Mouse (Mus musculus) heart, embryonic 10.5 days (tissue): ENCODE measurements around the gene Foxn1. TPM values are rescaled to one million over a fixed set of nuclear protein-coding genes. Genes with fewer than 3 reads are reported as not detected.

Source experiments
- DNase-seq: peaks from one replicate; pipeline ENCODE4 v3.0.0-alpha.2; 2017; ENCODE audit warnings: low spot score
- H3K27ac ChIP-seq: fragments of 300-500 bp; sonication (generic); 2 replicates; pipeline ENCODE4 v1.5.1; 2016; ENCODE audit warnings: mild to moderate bottlenecking
- H3K27me3 ChIP-seq: fragments of 300-500 bp; sonication (generic); 2 replicates; pipeline ENCODE4 v1.6.1; 2016; ENCODE audit warnings: mild to moderate bottlenecking; ENCODE audit not compliant: poor library complexity, insufficient read depth, severe bottlenecking
- H3K36me3 ChIP-seq: fragments of 300-500 bp; sonication (generic); 2 replicates; pipeline ENCODE4 v1.6.1; 2016; ENCODE audit warnings: mild to moderate bottlenecking, moderate library complexity
- H3K4me1 ChIP-seq: fragments of 300-500 bp; sonication (generic); 2 replicates; pipeline ENCODE4 v1.6.1; 2016; ENCODE audit warnings: mild to moderate bottlenecking
- H3K4me3 ChIP-seq: fragments of 300-500 bp; sonication (generic); 2 replicates; pipeline ENCODE4 v1.5.1; 2016; ENCODE audit warnings: mild to moderate bottlenecking, moderate library complexity
- H3K9me3 ChIP-seq: fragments of 300-500 bp; sonication (generic); 2 replicates; pipeline ENCODE4 v1.6.1; 2016; ENCODE audit warnings: mild to moderate bottlenecking, moderate library complexity
- WGBS: fragments of 180-500 bp; shearing (Covaris S2); methylation state at CpG from one replicate; pipeline ENCODE4 v1.1.7; 2016; 5-methylcytosine and 5-hydroxymethylcytosine counted together
- polyA plus RNA-seq: library from polyadenylated mRNA; unstranded; fragments of >200 nt; fragmentation: Nextera tagmentation; extraction: Ambion mirVana; gene quantifications from 2 replicates; pipeline ENCODE4 v1.2.1, GENCODE M21; 2016

Foxn1 gene
- polyA plus RNA-seq, 1 experiment from 2014 or later: 0.13 TPM

DNA sequence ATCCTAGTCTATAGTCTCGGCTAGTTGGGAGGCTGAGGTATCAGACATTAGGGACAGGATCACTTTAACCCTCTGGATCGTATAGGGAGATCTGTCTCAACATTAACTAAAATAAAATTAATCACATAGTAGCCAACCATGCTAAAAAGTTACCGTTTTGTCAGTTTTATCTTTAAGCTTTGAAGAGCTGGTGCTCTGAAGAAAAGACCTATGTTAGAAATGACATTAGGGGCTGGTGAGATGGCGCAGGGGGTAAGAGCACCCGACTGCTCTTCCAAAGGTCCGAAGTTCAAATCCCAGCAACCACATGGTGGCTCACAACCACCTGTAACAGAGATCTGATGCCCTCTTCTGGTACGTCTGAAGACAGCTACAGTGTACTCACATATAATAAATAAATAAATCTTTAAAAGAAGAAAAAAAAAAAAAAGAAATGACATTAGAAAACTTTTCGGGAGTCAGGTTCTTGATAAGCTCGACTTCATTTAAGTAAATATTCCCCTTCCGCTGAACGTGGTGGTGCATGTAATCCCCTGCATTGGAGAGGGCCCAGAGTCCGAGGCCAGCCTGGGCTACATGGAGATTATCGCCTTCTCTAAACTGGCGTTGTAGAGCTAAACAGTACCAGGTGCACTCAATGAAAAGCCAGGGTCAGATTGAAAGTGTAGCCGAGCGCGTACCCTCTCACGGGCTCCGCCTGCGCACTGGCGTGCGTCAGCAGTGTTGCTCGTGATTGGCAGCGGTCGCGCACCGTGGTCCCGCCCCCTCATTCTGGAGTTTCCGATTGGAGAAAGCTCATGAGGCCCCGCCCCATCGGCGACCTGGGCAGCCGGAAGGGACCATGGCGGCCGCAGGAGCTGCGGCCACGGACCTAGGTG lies 58.5 kb downstream of the Foxn1 start, which contains the start of gene Pigs:
Gene Pigs (plus strand): TSS at position 782 of the 878 bp plus-strand sequence.
- WGBS: 11% methylated on average over 37 of the region's 37 CpGs
- H3K27me3 ChIP-seq: no peaks in the 10 kb centered on the region
- H3K27ac ChIP-seq: peak within 1 kb of the TSS; percentile 85
- no peaks in the 10 kb centered on the region for H3K9me3 ChIP-seq
- H3K4me1 ChIP-seq: peaks cover 22% of the 10 kb centered on the region
- peak; percentile 98 for DNase-seq
- peaks cover 29% of the 10 kb centered on the region for H3K36me3 ChIP-seq
- H3K4me3 ChIP-seq: peak within 1 kb of the TSS; percentile 91

DNA sequence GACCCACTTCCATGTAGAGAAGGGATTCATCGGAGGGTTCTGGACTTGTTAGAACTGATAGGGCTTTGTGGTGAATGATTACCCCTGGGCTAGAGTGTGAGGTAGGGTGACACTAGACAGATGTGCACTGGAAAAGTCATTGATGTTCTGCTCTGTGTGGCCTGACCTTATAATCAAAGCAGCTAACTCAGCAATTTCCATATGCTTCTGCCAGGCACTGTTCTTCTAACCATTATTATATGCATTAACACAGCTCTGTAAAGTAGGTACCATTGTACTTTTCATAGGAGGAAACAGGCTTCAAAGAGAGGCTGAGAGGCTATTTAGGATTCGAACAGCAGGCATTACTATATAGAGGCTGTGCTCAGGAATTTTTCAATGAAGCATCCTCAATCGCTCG lies 59.1 kb downstream of the Foxn1 start:
- Histone ChIP-seq H3K27ac (no peak overlapping the region), H3K27me3 (no peaks in the 10 kb centered on the region), H3K36me3 (peaks cover 29% of the 10 kb centered on the region), H3K4me3 (no peak overlapping the region), H3K4me1 (peaks cover 29% of the 10 kb centered on the region), H3K9me3 (no peaks in the 10 kb centered on the region)
- DNase-seq: no peak
- 90% methylated on average over 4 of the region's 4 CpGs for WGBS

DNA sequence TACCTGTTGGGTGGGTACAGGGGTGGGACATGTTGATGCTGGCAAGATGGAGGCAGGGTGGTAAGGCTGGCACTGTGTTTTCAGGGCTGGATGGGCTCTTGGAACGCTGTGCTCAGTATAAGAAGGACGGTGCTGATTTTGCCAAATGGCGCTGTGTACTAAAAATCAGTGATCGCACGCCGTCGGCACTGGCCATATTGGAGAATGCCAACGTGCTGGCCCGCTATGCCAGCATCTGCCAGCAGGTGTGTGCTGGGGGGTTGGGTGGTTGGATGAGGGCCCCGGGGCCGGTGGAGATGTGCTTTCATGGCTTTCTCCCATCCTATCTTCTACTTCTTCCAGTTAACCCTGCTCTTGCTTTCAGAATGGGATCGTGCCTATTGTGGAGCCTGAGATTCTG lies 61.4 kb downstream of the Foxn1 start:
- DNase-seq: no peak
- H3K4me1 ChIP-seq: peaks cover 32% of the 10 kb centered on the region
- no peaks in the 10 kb centered on the region for H3K27me3 ChIP-seq
- H3K36me3 ChIP-seq: peaks cover 48% of the 10 kb centered on the region
- WGBS: 91% methylated on average over 12 of the region's 12 CpGs
- no peaks in the 10 kb centered on the region for H3K9me3 ChIP-seq
- no peak overlapping the region for H3K4me3 ChIP-seq
- H3K27ac ChIP-seq: no peak overlapping the region

DNA sequence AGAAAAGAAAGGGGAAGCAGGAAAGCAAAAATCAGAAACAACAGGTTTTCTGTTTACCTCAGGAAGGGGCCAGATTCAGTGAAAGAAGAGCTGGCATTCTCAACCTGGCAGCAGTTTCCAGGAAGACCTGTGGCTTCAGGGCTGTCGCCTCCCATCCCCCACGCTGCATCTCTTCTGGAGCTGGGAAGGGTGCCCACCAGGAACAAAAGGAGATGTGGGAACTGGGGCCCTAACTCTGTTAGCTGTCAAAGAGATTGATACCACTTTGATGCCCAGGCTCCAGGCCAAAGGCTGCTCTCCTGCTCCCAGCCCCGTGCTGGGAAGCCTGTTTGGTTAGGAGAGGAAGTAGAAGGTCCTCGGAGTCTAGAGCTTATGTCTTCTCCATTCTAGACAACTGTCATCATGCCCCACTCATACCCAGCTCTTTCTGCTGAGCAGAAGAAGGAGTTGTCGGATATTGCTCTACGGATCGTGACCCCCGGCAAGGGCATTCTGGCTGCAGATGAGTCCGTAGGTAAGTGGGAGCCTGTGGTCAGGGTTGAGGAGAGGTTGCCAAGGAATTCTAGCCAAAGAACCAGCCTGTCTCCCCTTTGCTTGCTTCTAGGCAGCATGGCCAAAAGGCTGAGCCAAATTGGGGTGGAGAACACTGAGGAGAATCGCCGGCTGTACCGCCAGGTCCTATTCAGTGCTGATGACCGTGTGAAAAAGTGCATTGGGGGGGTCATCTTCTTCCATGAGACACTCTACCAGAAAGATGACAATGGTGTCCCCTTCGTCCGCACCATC lies 62.2 kb downstream of the Foxn1 start:
- 87% methylated on average over 15 of the region's 15 CpGs for WGBS
- no peaks in the 10 kb centered on the region for H3K9me3 ChIP-seq
- H3K4me1 ChIP-seq: peaks cover 30% of the 10 kb centered on the region
- no peak for DNase-seq
- peaks cover 55% of the 10 kb centered on the region for H3K36me3 ChIP-seq
- H3K4me3 ChIP-seq: no peak overlapping the region
- H3K27ac ChIP-seq: no peak overlapping the region
- H3K27me3 ChIP-seq: no peaks in the 10 kb centered on the region

DNA sequence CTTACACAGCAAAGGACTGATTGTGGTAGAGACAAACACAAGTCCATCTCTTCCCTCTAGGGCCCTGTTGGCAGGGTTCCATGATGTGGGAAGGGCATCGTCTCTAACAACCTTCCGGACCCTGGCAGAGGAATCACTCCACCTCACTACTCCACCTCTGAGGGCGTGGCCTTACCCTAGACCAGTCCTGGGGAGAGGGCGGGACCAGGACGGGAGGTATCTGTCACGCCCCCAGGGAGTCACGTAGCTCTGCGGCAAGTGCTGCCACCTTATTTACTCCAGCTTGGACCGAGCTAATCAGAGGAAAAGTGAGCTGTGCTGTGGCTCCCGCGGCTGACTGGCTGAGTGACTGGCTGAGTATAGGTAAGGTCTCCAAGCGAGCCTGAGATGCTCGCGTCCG lies 63.5 kb downstream of the Foxn1 start, which contains the start of gene Aldoc:
Gene Aldoc (plus strand): TSS at position 109 of the 400 bp plus-strand sequence.
- Histone ChIP-seq H3K9me3 (no peaks in the 10 kb centered on the region), H3K4me1 (peaks cover 23% of the 10 kb centered on the region), H3K27ac (peak within 1 kb of the TSS; percentile 71), H3K27me3 (no peaks in the 10 kb centered on the region), H3K4me3 (peak within 1 kb of the TSS; percentile 44), H3K36me3 (peaks cover 69% of the 10 kb centered on the region)
- 4% methylated on average over 15 of the region's 15 CpGs for whole genome bisulfite sequencing
- peak; percentile 96 for DNase-seq

DNA sequence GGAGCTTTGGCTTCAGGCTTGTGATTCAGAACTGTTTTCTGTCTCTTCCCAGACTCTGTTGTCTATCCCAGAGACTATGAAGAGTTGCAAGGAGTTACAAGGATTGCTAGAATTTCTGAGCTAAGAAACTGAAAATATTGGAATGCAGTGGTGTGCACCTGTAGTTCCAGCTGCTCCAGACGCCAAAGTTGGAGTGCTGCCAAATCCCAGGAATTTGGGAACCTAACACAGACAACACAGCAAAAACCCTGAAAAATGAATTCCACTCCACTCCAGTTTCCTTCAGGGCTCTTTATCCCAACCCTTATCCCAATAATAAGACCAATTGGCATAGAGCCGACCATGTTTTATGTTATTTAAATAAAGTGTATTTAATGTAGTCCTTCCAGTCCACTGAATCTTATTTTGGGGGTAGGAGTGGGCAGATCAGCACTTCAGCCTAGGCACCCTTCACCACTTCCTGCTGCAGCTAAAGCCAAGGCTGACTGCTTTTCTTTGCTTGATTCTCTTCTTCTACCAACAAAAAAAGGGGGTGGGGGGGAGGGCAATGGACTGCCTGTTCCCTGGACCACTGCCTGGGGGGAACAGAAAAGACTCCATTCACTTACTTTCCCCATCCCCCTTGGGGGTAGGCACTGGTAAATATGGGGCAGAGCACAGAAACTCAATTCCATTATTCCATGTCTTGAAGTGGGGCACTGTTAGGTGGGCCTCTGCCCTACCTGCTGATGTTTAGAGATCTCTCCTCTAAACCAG lies 64.1 kb downstream of the Foxn1 start:
- Histone ChIP-seq H3K4me1 (peaks cover 23% of the 10 kb centered on the region), H3K36me3 (peaks cover 75% of the 10 kb centered on the region), H3K27me3 (no peaks in the 10 kb centered on the region), H3K4me3 (peak overlapping the region; percentile 44), H3K27ac (peak overlapping the region; percentile 71), H3K9me3 (no peaks in the 10 kb centered on the region)
- 69% methylated on average over 2 of the region's 2 CpGs for WGBS
- DNase-seq: no peak

DNA sequence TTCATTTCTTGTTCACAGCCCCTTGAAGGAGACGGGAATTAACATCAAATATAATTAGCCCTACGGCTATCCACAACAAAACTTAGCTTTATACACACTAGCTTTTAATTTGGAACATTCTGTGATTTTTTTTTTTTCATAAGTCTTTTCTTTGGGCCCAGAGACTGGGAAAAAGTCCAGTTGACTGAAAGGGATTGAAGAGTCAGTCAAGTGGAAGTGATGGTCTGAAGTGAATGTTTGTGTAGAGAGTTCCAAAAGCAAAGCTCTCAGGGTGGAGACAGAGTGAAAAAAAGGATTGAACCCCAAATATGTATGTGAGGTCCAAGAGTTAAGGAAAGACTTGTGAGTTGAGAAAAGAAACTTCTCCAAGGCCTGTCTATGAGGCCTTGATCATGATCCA lies 67.9 kb downstream of the Foxn1 start:
- Histone ChIP-seq H3K36me3 (peaks cover 96% of the 10 kb centered on the region), H3K27me3 (no peaks in the 10 kb centered on the region), H3K27ac (no peak overlapping the region), H3K4me1 (peaks cover 15% of the 10 kb centered on the region), H3K4me3 (no peak overlapping the region), H3K9me3 (no peaks in the 10 kb centered on the region)
- 92% methylated on average over 2 of the region's 2 CpGs for WGBS
- DNase-seq: no peak

DNA sequence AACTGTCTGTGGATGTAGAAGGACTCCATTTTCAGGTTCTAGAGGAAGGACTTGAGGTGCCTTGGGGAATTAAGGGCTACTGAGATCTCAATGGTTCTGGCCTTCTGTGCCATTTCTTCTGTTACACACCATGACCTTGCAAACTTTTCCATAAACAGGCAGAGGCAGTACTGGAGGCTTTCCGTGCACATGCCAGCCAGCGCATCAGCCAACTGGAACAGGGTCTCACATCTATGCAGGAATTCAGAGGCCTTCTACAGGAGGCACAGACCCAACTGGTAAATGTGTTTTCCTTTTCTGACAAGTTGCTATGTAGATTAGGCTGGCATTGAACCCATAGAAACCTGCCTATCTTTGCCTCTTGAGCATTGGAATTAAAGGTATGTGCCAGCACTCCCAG lies 72.7 kb downstream of the Foxn1 start:
- Histone ChIP-seq H3K36me3 (peaks cover 92% of the 10 kb centered on the region), H3K27me3 (no peaks in the 10 kb centered on the region), H3K27ac (no peak overlapping the region), H3K4me1 (no peaks in the 10 kb centered on the region), H3K9me3 (no peaks in the 10 kb centered on the region), H3K4me3 (no peak overlapping the region)
- 92% methylated on average over 2 of the region's 2 CpGs for WGBS
- no peak for DNase-seq

DNA sequence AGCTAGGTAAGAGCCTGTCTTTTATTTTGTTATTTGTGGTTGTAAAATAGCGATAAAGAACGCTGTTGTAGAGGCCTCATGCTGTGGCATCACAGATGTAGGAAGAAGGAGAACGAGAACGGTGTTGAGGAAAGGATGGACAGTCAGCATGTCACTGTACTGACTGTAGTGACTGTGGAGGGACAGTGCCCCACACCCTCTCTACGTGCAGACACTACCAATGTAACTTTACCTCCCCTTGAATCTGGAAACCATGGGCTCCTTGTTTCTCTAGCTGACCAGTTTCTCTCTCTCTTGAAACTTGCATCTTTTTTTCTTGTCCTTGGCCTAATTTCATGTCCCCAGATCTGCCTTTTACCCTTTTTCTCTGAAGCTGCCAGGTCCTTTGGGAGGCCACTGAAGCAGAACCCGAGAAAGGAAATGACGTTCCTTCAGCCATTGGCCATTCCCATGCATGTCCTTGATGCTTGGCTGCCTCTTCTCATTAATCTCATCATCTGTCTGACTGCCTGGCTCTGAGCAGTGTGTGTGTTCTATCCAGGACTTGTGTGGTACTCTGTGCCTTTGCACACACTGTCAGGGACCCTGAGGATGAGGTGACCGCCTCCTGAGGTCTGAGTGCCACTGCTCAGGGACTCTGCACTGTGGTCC lies 75.4 kb downstream of the Foxn1 start:
- Histone ChIP-seq H3K9me3 (no peaks in the 10 kb centered on the region), H3K27me3 (no peaks in the 10 kb centered on the region), H3K36me3 (peaks cover 89% of the 10 kb centered on the region), H3K27ac (no peak overlapping the region), H3K4me1 (no peaks in the 10 kb centered on the region), H3K4me3 (no peak overlapping the region)
- DNase-seq: no peak
- 93% methylated on average over 8 of the region's 8 CpGs for WGBS

Other genes with a start within 250 kb of the Foxn1 start
- 57.9 and 88.7 TPM in 2 replicates for gene Traf4, start 221.0 kb downstream of the Foxn1 start, polyA plus RNA-seq
- 15.3 and 16.5 TPM in 2 replicates for gene Nek8, start 209.9 kb downstream of the Foxn1 start, polyA plus RNA-seq
- 16.9 and 18.7 TPM in 2 replicates for gene Tlcd1, start 209.8 kb downstream of the Foxn1 start, polyA plus RNA-seq
- gene Rpl23a, start 203.0 kb downstream of the Foxn1 start, polyA plus RNA-seq: 863 and 999 TPM in 2 replicates
- gene Rab34, start 198.1 kb downstream of the Foxn1 start, polyA plus RNA-seq: 63.2 and 88.1 TPM in 2 replicates
- 2.9 and 3.3 TPM in 2 replicates for gene Proca1, start 193.2 kb downstream of the Foxn1 start, polyA plus RNA-seq
- gene Sdf2, start 140.8 kb downstream of the Foxn1 start, polyA plus RNA-seq: 44.0 and 49.0 TPM in 2 replicates
- 28.3 and 29.1 TPM in 2 replicates for gene Supt6, start 140.6 kb downstream of the Foxn1 start, polyA plus RNA-seq
- 69.3 and 76.7 TPM in 2 replicates for gene 2610507B11Rik, start 124.8 kb downstream of the Foxn1 start, polyA plus RNA-seq
- gene BC030499, start 95.7 kb downstream of the Foxn1 start, polyA plus RNA-seq: 0.23 and 0.69 TPM in 2 replicates
- 39.1 and 39.3 TPM in 2 replicates for gene Spag5, start 85.0 kb downstream of the Foxn1 start, polyA plus RNA-seq
- 11.2 and 17.2 TPM in 2 replicates for gene Aldoc, start 63.6 kb downstream of the Foxn1 start, polyA plus RNA-seq
- 72.0 and 78.3 TPM in 2 replicates for gene Pigs, start 58.1 kb downstream of the Foxn1 start, polyA plus RNA-seq
- 40.7 and 66.1 TPM in 2 replicates for gene Unc119, start 43.1 kb downstream of the Foxn1 start, polyA plus RNA-seq
- not detected in 2 replicates for gene Slc13a2, start 35.7 kb upstream of the Foxn1 start, polyA plus RNA-seq
- 7.8 and 12.8 TPM in 2 replicates for gene Slc46a1, start 79.1 kb upstream of the Foxn1 start, polyA plus RNA-seq
- gene Sarm1, start 111.2 kb upstream of the Foxn1 start, polyA plus RNA-seq: 0.10 and 1.5 TPM in 2 replicates
- gene Vtn, start 112.5 kb upstream of the Foxn1 start, polyA plus RNA-seq: 1.6 and 43.5 TPM in 2 replicates
- not detected in 2 replicates for gene Sebox, start 116.9 kb upstream of the Foxn1 start, polyA plus RNA-seq
- 64.2 and 74.5 TPM in 2 replicates for gene Tmem199, start 125.6 kb upstream of the Foxn1 start, polyA plus RNA-seq
- 160 and 165 TPM in 2 replicates for gene Poldip2, start 125.6 kb upstream of the Foxn1 start, polyA plus RNA-seq
- 92.5 and 92.6 TPM in 2 replicates for gene Tnfaip1, start 149.8 kb upstream of the Foxn1 start, polyA plus RNA-seq
- 92.8 and 95.9 TPM in 2 replicates for gene Ift20, start 149.8 kb upstream of the Foxn1 start, polyA plus RNA-seq
- gene Tmem97, start 164.2 kb upstream of the Foxn1 start, polyA plus RNA-seq: 91.5 and 105 TPM in 2 replicates